In the genomic region with DNA sequence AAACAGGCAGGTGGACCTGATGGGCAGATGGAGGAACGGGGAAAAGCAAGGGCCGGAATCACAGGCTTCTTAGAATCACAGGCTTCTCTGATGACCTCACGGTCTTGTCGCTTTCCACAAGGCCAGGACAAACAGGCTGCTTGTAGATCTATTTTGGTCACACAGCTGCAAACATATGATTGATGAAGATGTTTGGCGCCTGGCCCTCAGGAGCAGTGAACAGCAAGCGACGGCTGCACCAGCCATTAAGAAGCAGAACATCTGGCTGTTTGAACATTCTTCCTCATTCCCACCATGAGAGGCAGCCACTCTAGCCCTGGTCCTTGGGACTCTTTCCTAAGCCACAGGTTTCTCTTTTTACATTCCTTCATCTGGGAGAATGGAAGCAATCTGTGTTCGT, we compare ENCODE assay signal across 11 mouse cellular contexts.
DNase-seq lines count a peak whose midpoint lies in the region; ATAC-seq lines count a peak whose summit lies in the region.
"Had no signal": no experiment of that assay in that cellular context is flagged by ENCODE, and none has a peak within 500 bp of the region (broad histone marks: within the 10 kb centered on the region; RNA-seq: fewer than 3 reads in every experiment).

No protein-coding gene starts in this region.

- WGBS in forebrain, embryonic 10.5 days, result 81% methylated on average over 8 of the region's 8 CpGs
- WGBS in forebrain, embryonic 14.5 days, result 41% methylated on average over 8 of the region's 8 CpGs
- WGBS in heart, embryonic 11.5 days (ENCODE audit: insufficient replicate concordance), result 55% methylated on average over 8 of the region's 8 CpGs

- H3K36me3 ChIP-seq in forebrain, embryonic 10.5 days (replicated peaks), result 0 out of 2 replicates have a peak, but pooled peaks cover 10% of the 10 kb centered on the region
- no peaks in the 10 kb centered on the region for H3K36me3 ChIP-seq in forebrain, embryonic 14.5 days (ENCODE audit: control insufficient read depth, insufficient read depth, low read length)
- H3K36me3 ChIP-seq in heart, embryonic 11.5 days (ENCODE audit: control insufficient read depth, insufficient read depth, low read length), result no peaks in the 10 kb centered on the region

- ATAC-seq in forebrain, embryonic 14.5 days, result no peak
- ATAC-seq in heart, embryonic 11.5 days (replicated peaks; ENCODE audit: insufficient number of reproducible peaks, low FRiP score, low TSS enrichment), result no peak

- peak overlapping the region; percentile 17; the same call in 1 of the 2 replicates for H3K27ac ChIP-seq in forebrain, embryonic 10.5 days
- H3K27ac ChIP-seq in forebrain, embryonic 14.5 days (ENCODE audit: low read depth, low read length), result no peak overlapping the region
- H3K27ac ChIP-seq in heart, embryonic 11.5 days (ENCODE audit: low read depth, low read length), result no peak overlapping the region

- peaks cover 52% of the 10 kb centered on the region for H3K4me1 ChIP-seq in forebrain, embryonic 10.5 days
- H3K4me1 ChIP-seq in forebrain, embryonic 14.5 days (ENCODE audit: control insufficient read depth, insufficient read depth, low read length), result peaks cover 18% of the 10 kb centered on the region
- H3K4me1 ChIP-seq in heart, embryonic 11.5 days (ENCODE audit: control insufficient read depth, insufficient read depth, low read length), result peaks cover 24% of the 10 kb centered on the region

- H3K9me3 ChIP-seq in forebrain, embryonic 10.5 days, result no peaks in the 10 kb centered on the region
- H3K9me3 ChIP-seq in forebrain, embryonic 14.5 days (replicated peaks; ENCODE audit: control insufficient read depth, low read length), result no peaks in the 10 kb centered on the region
- no peaks in the 10 kb centered on the region for H3K9me3 ChIP-seq in heart, embryonic 11.5 days (replicated peaks; ENCODE audit: control insufficient read depth, low read length)

- H3K4me2 ChIP-seq in forebrain, embryonic 14.5 days (ENCODE audit: low read length), result no peak overlapping the region
- peak overlapping the region; percentile 2; the same call in 1 of the 2 replicates for H3K4me2 ChIP-seq in heart, embryonic 11.5 days

- H3K27me3 ChIP-seq in forebrain, embryonic 10.5 days (ENCODE audit: poor library complexity, severe bottlenecking), result no peaks in the 10 kb centered on the region
- H3K27me3 ChIP-seq in forebrain, embryonic 14.5 days (replicated peaks; ENCODE audit: control insufficient read depth, insufficient read depth, low read length), result no peaks in the 10 kb centered on the region
- H3K27me3 ChIP-seq in heart, embryonic 11.5 days (ENCODE audit: control insufficient read depth, insufficient read depth, low read length), result no peaks in the 10 kb centered on the region

- no peak for DNase-seq in forebrain, embryonic 10.5 days (ENCODE audit: extremely low spot score, low spot score)
- no peak for DNase-seq in forebrain, embryonic 14.5 days (ENCODE audit: low spot score)
- DNase-seq in adrenal gland, postnatal 10 days, result peak; percentile 64
- peak; percentile 76 to 80 for DNase-seq in kidney, postnatal 4 days
- DNase-seq in yolk sac, embryonic 10.5 days (ENCODE audit: low spot score), result no peak
- no peak for DNase-seq in right cerebral cortex, adult 2 months (ENCODE audit: low spot score in 2 of 2)
- no peak for DNase-seq in testis, postnatal 10 days (ENCODE audit: low spot score)
- DNase-seq: B cell, adult 2 months; liver; thymus, postnatal 25 days had no signal

- H3K9ac ChIP-seq in forebrain, embryonic 14.5 days (ENCODE audit: low read length), result no peak overlapping the region
- no peak overlapping the region for H3K9ac ChIP-seq in heart, embryonic 11.5 days (ENCODE audit: low read depth, low read length)

- no peak overlapping the region for H3K4me3 ChIP-seq in forebrain, embryonic 10.5 days
- no peak overlapping the region for H3K4me3 ChIP-seq in forebrain, embryonic 14.5 days (ENCODE audit: low read depth, low read length)
- no peak overlapping the region for H3K4me3 ChIP-seq in heart, embryonic 11.5 days (ENCODE audit: low read depth, low read length)

Comparison
In these comparisons a context has a peak if more than half of its experiments do, and no peak if none do; other contexts are left out.
1. DNase-seq: peak in adrenal gland, postnatal 10 days (single experiment) and kidney, postnatal 4 days (2 of 2); none in forebrain, embryonic 10.5 days (single experiment), forebrain, embryonic 14.5 days (single experiment), yolk sac, embryonic 10.5 days (single experiment), right cerebral cortex, adult 2 months (0 of 2) and testis, postnatal 10 days (single experiment).